Mouse (Mus musculus): ENCODE data around the gene Prss28.
A peak's percentile ranks its signal among the peaks of the same experiment; 100 is the strongest.

Prss28 gene

DNA sequence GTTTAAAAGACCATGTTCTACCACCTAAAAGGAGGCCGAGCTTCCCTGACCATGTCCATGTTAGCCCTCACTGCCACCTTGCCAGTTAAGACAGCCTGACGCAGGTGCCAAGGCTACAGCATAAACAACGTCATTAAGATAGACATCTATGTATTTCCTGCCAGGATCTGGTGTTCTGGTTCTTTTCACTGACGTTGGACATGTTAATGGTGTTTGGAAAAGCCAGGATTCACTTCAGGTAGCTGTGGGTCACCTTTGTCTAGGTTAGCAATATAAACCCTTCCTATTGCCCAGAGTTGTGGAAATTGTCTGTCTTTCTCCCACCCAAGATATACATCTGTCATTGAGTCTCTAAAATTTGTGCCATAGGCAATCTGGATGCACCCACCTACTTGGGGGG, at the start of gene Prss28:
TSS of gene Prss28 (plus strand) at position 301 of the 400 bp plus-strand sequence.
- no peak for DNase-seq (ENCODE audit: low spot score)

DNA sequence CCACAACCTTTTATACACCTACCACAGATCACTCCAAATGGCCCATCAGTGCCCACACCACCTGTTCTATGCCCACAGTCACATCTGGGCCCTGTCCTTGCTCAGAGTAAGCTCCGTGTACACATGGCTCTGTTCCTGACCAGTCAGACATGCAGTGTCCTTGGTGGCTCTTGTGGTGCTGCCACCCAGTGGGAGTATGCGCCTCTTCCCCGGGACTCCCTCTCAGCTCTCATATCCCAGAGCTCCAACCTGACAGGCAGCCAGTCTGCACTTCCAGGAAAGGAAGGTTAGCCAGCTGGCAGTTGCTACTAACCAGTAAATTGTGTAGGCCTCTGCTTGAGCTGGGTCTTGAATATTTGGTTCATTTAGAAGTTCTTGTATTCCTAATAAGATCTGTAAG, 44.0 kb upstream of the Prss28 start:
- no peak for DNase-seq (ENCODE audit: low spot score)

DNA sequence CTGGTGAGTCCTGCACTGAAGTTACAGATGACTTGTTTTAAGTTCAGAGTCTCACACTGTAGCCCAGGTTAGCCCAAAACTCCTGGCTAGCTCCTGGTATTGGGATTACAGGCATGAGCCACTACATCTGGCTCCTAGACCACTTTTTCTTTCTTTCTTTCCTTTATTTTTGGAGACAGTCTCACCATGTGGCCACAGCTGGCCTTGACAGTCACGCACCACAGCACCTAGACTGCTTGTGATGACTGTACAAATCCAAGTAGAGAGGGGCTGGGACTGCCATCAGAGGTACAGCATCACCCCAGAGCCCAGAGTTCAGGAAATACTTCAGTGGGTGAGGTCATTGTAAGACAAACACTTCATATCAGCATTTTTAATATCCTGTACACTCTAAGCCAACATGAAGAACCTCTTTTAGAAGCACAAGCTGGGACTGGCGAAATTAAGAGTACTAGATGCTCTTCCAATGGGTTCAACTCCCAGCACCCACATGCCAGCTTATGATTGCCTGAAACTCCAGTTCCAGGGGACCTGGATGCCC, 37.6 kb upstream of the Prss28 start:
- no peak for DNase-seq (ENCODE audit: low spot score)

DNA sequence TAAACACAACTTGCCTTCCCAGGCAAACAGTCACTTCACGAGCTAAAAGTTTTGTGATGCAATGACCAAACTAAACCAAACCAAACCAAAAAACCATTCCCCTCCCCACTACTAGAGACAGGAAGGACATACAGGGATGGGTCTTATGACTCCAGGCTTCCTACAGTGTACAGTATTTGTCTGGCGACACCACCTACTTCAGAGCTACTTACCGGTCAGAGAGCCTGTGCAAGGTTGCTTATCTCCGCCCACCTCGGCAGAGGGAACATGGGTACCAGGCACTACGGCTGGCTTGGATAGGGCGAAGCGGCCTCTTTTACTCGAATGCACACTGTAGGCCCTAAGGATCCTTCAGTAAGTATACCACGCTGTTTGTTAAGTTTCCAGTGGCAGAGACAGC, 36.1 kb upstream of the Prss28 start:
- peak; percentile 64 for DNase-seq (ENCODE audit: low spot score)

DNA sequence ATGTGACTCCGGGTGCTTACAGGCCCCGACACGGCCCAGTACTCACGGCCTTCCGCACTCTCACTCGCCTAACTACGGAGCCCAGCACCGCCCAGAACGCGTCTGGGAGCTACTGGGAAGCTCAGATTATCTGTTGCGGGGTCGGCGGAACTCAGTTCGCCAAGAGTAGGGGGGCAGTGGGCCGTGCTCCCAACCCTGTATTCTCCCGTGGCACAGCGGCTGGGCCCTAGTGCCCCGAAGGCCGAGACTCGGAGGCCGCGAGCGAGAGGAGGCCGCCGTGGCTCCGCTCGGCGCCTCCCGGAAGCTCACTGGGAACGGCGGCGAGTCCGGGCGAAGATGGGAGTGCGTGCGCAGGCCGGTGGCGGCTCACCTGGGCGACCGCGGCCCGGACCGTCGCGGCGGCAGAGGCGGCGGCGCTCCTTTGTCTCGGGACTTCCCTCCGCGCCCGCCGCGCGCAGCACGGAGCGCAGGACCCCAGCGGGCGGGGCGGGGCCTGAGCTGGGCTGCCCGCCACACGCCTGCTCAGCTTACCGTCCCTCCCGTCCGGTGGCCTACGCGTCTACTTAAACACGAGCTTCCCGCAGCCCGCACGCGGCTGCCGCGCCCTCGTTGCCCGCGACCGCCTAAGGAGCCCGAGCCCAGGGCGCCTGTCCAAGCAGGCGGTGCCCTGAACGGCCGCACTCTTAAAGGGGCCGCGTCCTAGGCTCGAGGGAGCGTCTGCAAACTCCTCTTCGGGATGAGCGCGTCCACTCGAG, 35.3 kb upstream of the Prss28 start:
- peak; percentile 42 for DNase-seq (ENCODE audit: low spot score)

DNA sequence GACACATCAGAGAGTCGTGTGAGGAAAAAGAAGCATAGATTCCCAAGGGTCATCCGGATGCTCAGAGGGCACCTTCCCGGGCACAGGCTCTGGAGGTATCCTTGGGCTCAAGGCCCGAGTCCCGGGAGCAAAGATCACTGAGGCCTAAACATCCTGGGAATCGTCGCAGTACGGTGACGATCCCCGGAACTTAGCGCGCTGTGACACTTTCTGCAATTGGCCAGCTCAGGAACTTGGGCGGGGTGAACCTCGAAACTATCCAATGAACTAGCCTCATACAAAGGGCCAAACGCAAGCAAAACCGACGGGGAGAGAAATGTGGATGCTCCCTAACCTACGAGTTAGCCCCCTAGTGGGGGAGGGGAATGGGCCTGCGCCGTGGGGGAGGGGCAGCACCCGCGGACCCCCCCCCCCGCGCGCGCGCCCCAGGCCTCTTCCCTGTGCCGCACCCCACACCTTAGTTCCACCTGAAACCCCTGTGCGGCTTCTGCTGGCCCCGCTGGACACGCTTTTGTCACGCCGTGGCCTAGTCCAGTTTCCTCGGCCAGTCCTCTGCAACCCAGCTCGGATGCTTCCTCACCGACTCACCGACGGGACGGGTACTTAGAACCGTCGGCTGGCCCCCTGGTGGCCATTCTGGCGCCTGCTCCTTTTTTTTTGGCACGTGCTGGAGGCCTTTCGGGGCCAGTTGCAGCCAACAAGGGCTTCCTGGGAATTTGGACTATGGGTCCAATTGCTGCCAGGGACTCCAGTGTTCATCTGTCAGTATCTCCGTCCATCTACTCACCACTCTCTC, 34.5 kb upstream of the Prss28 start:
- peak; percentile 99 for DNase-seq (ENCODE audit: low spot score)

DNA sequence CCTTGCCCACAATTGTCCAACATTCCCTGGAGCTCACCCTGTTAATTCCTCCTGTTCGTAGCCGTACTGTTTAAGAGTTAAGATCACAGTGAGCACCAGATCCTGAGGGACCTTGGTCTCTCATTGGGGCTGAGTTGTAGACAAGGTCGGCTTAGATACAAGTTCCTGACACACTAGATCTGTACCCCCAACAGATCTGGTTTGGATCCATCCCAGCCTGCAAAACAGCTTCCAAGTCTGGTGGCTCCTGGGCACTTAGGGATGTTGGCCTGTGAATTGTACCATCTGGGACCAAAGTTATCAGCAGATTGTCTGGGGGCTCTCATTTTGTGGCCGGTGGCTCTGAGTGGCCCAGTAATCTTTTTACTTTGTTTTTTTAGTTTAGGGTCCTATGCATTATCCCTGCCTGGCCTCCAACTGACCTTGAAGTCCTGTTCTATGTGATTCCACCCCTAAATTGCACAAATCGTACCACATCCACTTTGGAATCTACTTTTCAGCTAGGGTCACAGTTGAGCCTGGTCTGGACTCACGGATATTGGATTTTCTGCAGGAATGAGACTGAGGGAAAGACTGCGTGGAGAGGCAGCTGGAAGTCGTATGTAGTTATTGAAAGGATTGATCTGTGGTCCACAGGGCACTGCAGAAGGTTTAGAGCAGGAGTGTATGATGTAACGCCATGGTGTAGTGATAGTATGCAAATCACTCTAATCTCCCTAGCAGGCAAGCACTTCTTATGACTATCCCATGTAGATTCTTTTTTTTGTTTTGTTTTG, 33.7 kb upstream of the Prss28 start, which contains the start of gene Ube2i:
TSS of gene Ube2i (minus strand) at position 52 of the 776 bp plus-strand sequence.
- no peak for DNase-seq (ENCODE audit: low spot score)

DNA sequence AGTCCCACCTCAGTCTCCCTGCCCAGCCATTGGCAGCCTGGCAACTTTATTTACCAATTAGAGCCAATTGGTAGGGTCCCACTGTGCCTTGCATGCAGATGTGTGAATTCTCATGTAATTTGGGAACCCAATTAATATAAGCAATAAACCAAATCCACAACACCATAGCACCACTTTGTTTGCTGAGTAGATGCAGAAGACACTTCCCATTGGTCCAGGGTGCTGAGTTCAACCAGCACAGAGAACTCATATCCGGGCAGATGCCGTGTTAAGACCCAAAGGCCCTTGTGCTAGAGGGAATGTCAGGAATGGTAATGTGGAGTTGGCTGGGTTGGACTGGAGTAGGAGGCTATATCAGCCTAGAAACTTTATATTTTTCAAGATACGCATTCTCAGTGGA, 32.6 kb upstream of the Prss28 start:
- DNase-seq (ENCODE audit: low spot score) = no peak

DNA sequence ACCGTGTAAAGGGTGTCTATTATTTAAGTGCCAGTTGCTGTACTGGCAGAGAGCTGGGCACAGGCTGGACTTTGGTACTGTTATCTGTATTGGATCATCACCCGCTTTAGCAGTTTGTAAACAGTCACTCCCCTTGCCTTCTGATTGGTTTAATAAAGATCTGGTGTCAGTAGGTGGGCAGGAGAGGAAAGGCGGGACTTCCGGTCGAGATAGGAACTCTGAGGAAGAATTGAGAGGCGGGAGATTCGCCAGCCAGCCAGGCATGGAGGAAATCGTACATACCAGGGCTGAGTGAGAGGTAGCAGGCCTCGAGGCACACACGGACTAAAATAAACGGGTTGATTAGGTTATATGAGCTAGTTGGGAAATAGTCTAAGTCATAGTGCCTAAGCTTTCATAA, 26.3 kb upstream of the Prss28 start:
- peak; percentile 66 for DNase-seq (ENCODE audit: low spot score)

DNA sequence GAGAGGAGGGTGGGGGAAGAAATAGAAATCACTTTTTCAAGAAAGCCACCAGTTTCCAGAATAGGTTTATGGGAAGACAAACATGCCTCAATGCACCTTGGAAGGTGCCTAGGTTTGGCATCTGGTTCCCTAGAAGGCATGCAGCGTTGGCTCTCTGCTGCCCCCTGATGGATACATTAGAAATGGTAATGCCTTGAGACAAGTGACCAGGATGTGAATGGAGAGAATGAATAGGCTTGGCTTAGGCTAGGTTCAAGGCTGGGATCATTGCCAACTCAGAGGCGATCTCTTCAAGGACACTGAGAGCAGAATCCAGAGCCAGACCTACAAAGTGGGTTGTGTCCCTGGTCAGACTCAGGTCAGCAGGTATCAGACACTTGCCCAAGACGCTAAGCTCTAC, 23.4 kb upstream of the Prss28 start:
- DNase-seq (ENCODE audit: low spot score) = peak; percentile 76

DNA sequence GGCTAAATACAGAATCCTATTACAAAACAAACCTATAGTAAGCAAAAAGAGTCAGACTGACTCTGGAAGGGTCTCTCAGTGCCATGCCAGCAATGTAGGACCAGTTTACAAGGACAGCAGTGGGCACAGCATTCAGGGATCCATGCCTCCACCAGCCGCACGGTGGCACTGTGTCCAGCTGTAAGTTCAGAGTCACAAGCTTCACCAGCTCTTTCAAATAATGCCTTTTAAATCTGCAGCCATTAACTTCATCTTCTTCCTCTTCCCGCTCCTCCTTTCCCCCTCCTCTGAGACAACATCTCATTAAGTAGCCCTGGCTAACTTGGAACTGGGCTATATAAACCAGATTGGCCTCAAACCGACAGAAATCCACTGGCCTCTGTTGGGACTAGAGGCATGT, 19.6 kb upstream of the Prss28 start:
- no peak for DNase-seq (ENCODE audit: low spot score)

DNA sequence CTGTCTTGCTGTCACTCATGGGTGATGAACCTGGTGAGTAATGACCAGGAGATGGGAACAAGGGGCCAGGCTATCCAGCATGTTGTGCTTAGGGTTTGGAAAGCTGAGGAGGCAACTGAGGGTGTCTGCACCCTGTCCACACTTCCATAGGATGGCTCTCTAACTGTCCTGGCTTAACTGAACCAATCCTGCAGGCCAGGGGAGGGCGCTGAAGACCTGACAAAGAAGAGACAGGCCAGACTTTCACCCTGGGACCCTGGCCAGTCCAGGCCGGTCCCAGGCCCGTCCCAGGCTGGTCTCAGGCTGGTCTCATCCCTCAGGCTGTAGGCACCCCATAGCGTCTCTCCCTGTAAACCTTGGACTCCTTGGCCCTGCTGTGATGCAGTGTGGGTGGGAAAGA, 18.0 kb upstream of the Prss28 start:
- DNase-seq (ENCODE audit: low spot score) = no peak

DNA sequence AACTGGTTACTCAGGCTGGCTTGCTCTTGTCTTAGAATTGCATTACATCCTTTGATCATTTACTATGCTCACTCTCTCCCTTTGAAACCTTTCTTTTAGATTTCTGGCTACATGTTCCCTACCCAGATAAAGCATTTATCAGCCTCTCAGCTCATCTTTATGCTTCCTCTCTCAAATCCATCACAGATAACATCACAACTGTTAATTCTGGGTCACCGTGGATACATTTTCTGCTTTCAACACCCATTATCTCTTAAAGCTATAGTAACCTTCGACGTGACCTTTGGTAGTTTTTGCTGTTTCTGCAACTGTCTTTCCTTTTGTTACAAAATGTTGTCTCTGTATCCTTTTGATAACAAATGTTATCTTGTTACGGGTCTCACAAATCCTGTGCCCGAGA, 15.0 kb upstream of the Prss28 start:
- no peak for DNase-seq (ENCODE audit: low spot score)

DNA sequence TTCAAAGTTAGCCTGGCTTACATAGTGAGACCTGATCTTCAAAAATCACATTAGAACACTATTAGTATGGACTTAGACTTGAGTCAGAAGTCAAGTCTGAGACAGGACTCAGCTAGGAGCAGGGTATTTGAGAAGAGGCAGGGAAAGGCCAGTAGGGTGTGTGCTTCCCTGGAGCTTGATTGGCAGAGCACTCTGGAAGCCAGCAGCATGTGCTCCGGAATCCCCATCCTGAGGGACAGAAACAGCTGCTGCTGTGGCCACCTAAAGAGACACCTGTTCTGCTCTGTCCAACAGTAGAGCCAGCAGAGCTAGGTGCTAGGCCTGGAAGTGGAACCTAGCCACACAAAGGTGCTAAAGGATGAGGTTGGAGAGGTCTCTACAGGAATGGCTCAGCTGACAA, 14.3 kb upstream of the Prss28 start:
- no peak for DNase-seq (ENCODE audit: low spot score)

DNA sequence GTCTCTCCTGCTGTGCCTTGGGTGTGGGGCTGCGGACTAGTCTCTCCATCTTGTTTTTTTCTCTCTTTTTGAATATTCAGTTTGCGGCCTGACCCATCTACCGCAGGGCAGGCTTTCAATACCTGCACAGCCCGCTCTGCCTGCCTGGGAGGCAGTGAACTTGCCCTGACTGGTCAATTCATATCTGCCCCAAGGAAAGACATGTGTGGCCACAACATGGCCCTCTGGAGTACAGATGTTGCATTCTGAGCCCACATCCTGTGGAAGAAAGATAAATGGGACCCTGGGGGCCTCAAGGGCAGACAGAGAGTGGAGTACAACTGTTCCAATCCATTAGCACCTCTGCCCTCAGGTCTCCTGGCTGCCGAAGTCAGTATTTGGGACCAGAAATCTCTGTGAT, 10.4 kb upstream of the Prss28 start, which contains the start of gene Prss34:
TSS of gene Prss34 (plus strand) at position 301 of the 400 bp plus-strand sequence.
- DNase-seq (ENCODE audit: low spot score) = no peak

DNA sequence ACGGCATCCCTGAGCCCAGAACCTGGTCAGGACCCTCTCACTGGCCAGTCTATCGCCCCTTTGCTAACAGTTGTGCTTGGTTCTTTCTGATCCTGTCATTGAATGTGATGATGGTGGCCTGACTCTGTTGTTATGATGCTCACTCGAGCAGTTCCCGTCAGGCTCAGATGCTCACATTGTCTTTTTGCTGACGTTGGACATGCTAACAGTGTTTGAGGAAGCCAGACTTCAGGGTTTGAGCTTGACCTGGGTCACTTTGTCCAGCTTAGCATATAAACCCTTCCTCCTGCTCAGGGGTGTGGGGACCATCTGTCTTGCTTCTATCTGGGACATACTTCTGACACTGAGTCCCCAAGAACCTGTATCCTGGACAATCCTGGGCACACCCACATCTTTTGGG, 9.9 kb downstream of the Prss28 start, which contains the start of gene Prss29:
TSS of gene Prss29 (plus strand) at position 301 of the 400 bp plus-strand sequence.
- no peak for DNase-seq (ENCODE audit: low spot score)

DNA sequence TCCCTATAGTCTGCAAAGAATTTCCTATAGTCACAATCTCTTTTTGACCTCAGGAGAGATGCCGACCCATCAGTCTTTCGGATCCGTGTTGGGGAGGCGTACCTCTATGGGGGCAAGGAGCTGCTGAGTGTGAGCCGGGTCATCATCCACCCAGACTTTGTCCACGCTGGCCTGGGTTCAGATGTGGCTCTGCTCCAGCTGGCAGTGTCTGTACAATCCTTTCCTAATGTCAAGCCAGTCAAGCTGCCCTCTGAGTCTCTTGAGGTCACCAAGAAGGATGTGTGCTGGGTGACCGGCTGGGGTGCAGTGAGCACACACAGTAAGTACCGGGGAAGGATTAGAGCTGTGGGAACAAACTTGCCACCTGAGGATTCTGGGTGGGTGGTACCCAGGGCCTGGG, 12.4 kb downstream of the Prss28 start:
- no peak for DNase-seq (ENCODE audit: low spot score)

DNA sequence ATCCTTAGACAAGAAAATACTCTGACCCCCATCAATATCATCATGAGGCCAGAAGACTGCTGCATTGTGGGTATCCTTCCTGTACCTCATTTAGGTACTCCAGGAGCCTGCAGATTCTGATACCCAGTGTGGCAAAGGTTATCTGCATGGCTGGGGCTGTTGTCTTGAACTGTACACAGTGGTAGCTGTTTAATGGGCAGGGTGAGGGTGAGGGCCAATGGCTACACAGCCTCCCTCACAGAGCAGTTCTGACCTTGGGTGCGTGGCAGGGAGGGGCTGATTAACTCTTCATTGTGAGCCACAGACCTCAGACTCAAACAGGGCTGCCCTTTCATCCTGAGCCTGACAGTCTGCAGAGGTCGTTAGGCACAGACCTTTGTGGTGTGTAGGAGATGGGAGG, 14.5 kb downstream of the Prss28 start:
- no peak for DNase-seq (ENCODE audit: low spot score)

DNA sequence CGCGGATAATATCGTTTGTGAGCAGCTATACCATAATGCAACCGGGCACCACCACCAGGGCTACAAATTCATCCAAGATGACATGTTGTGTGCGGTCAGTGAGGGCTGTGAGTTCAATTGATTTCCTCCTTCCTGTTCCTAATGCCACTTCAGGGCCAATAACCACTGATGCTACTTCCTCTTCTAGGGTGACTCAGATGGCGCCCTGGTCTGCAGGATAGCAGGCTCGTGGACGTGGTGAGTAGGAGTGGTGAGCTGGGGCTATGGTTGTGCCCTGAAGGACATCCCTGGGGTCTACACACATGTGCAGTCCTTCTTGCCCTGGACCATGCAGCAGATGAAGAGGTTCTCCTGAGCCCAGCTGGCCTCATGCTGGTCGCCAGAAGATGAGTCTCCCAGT, 23.9 kb downstream of the Prss28 start:
- no peak for DNase-seq (ENCODE audit: low spot score)

DNA sequence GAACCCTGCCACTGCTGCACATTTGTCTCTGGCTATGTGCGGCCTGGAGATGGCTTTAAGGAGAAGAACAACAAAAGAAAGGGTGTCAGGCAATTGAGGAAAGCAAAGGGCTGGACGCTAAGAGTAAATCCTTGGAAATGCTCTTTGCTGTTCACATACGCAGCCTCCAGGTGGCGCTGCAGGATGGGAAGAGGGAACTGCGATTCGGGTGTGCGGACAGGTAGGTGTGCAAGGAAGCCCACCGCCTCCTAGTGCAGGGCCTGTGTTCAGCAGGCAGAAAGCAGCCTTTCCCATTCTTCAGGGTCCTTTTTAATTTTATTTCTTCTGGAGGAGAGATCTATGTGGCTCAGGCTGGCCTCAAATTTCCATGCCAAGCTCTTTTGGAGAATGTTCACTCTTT, 25.5 kb downstream of the Prss28 start:
- peak; percentile 40 for DNase-seq (ENCODE audit: low spot score)

DNA sequence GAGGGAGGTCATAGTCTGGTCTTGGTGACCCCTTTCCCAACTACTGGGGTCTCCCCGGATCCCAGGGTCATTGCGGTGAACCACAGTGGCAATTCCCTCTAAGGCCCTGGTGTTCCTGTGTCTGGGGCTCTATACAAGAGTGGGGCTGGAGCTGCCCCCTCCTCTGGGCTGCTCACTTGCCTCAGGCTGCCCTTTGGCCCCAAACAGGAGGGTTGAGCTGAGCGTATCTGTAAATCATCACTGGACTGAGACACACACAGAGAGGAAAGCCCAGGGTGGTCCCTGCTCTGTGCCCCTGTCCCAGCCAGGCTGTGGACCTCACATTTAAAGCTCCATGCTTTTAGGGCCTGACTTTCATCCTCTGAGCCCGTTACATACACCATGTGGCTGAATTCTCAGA, 29.8 kb downstream of the Prss28 start:
- no peak for DNase-seq (ENCODE audit: low spot score)

DNA sequence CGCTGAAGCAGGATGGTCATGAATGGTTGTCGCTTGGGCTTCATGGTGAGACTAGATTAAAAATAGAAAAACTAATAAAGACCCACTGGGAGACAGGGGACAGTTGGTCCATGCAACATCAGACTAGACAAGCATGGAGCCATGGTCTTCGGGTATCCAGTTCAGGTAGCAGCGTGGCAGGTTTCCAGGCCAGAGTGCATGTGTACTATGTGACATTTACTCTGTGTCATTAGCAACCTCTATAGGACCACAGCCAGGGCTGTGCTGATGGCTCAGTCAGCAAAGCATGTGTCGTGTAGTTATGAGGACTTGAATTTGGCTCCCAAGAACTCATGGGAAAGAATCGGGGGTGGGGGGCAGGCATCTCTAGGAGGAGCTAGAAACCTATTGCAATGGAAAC, 31.6 kb downstream of the Prss28 start:
- DNase-seq (ENCODE audit: low spot score) = no peak

Measured in c-Kit-positive CD71-positive TER-119-positive erythroid progenitor cells, embryonic 14.5 days (primary cell).